Mouse (Mus musculus) spleen, postnatal 10 days (tissue): ENCODE data around the gene Nav2.
A peak's percentile ranks its signal among the peaks of the same experiment; 100 is the strongest.

Experiments
- DNase-seq, 2 experiments: peaks; one replicate each; pipeline ENCODE4 v3.0.0; 2021 to 2022; ENCODE audit warnings: low spot score in 2 of 2

Nav2 gene

DNA sequence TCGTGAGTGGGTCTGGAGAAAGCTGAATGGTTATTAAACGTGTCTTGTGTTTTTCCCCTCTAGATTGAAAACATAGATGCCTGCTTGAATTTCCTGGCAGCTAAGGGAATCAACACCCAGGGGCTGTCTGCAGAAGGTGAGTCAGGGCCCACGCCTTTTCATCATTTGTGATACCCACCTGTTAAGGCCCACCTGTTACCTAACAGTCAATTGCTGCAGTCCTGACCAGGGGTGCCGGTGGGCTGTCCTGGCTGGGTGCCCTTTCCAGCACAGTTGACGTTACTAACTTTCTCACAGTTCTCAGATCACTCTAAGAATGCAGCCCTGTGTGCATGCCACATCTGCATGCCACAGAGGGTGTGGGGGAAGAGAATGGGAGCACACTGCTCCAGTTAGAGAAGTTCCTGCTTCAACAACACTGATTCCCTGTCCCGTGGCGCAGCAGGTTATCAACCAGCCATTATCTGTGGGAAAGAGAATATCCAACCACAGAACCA is 489.6 kb downstream of the Nav2 start:
- DNase-seq: no peak

DNA sequence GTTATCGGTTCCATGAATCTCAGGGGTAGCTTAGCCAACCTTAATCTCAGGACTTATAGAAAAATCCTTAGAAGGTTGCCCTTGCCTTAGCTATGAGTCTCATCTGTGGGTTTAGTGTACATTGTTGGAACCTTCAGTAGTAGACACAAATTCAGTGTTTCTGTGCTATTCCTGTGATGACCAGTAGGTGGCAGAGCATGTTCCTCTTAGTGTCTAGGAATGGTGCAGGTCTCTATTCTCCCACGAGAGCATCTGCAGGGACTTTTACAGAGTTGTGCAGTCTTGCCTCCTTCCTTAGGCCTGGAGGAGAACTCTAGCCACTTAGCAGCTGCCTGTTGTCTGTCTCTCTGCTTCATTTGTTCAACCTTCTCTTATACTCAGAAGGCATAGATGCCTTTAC is 490.8 kb downstream of the Nav2 start:
- peak; percentile 23 to 50 for DNase-seq

DNA sequence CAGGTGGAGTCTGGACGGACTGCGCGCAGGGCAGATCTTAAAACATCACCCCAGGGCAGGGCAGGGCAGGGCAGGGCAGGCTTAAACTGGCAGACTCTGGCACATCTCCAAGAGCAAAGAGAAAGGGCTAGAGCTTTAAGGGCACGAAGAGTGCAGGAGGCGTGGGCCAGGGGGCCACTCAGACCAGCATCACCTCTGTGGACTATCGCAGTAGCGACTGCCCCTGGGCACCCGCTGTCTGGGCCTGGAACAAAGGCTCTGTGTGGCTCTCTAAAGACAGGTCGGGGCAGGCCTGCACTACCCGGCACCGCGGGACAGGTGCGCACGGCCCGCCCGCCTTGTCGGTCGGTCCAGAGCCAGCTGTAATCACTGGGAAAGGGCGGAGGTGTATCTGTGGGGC is 491.9 kb downstream of the Nav2 start:
- DNase-seq: no peak

DNA sequence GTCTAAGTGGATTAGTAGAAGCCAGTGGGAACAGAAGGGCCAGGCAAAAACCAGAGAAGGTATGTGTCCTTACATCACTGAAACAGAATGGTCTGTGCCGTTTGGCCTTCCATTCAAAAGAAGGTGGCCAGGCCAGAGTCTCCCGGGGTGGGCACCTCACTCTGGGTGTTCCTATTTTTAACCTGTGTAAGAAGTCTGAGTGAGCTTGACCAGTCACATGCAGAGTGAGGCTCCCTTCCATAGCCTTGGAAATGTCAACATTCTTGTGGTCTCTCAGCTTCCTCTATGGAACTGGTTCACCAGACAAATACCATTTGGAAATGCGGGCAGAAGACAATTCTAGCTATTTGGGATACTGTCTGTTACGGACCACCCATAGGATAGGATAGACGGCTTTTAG is 494.0 kb downstream of the Nav2 start:
- no peak for DNase-seq

DNA sequence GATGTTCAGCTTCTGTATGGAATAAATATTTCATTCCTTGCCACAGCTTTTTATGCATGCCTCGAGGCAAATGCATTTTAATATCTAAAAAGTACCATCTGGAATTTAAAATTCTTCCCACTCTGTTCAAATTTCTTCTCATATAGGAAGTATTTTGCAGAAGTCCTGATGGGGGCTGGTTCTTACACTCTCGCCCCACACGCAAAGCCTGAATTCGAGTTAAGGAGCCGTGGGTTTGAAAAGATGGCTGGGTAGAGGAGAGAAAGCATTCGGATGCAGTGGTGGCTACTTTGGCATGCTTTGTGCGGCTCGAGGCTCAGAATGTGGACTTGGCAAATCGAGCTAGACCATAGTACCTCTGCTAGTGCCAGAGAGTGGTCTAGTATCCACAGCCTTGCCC is 499.2 kb downstream of the Nav2 start:
- no peak for DNase-seq

DNA sequence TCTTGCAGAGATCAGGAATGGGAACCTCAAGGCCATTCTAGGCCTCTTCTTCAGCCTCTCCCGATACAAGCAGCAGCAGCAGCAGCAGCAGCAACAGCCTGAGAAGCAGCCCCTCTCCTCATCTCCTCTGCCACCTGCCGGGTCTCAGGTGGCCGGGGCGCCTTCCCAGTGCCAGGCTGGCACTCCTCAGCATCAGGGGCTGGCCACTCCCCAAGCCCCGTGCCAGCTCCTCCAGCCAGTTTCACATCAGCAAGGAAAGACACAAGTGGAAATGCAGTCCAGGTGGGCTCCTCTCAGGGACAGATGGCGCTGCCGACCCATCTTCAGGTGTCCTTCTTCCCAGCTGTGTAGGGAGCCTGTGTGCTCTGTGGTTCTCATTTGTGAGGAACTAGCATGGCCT is 500.1 kb downstream of the Nav2 start:
- no peak for DNase-seq

DNA sequence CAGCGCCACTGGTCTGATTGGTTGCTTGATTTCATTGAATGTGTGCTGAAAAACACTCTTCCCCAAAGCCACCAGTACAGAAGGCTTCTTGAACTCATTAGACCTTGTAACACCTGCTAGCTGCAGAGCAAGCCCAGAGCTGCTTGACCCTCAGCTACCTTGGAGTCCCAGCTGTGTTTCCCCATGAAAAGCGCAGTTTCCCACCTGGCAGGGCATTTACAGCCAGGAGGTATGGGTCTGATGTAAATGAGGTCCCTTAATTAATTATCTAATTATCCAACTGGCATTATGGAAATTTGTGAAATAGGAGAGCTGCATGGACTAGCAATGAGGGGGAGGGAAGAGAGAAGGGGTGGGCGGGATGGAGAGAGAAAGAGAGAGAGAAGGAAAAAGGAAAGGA is 500.7 kb downstream of the Nav2 start:
- DNase-seq: no peak

DNA sequence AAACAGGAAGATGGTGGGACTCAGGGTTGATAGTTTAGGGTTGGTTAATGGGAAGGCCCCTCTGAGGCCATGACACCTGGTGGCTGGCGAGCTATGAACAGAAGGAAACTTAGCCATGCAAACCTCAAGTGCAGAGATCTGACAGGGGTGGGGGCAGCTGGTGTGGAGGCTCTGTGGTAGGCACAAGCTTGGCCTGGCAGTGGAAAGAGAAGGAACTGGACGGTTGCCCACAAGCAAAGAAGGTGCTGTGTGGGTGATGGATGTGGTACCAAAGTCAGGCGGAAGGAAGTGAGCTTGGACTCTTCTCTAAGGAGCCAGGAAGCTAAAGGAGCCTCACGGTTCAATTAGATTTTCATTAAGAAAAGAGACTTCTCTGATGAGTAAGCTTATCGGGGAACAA is 501.7 kb downstream of the Nav2 start:
- DNase-seq: no peak

DNA sequence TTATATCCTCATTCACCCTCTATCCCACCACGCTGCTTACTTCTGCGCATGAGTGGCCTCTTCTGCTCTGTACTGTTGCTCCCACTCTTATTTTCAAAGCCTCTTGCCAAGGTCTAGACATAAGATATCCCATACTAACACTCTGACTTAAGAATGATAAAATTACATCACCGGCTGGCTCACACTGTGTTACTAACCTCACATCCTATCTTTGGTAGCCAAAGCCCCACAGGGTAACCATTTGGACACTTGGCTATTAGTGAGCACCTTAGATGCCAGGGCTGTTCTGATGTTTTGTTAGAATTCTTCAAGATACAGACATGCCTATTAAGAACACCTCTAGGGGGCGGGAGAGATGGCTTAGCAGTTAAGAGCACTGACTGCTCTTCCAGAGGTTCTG is 502.4 kb downstream of the Nav2 start:
- DNase-seq: no peak

DNA sequence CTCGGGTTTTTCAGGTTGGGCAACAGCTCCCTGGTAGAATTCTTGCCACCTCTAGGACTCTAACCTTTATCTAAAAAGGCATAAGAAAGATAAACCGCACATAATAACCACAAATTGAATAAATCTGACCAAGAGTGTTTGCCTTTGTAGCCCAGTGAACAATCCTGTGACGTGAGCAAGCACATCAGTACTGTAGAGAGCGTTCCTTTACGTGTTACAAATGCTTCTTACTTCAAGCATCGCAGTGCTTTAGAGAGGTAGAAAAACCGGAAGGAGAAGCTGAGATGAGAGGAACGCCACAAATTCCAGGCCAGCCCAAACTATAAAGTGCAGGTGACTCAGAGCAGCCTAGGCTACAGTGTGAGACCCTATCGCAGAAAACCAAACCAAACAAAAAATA is 503.3 kb downstream of the Nav2 start:
- no peak for DNase-seq

DNA sequence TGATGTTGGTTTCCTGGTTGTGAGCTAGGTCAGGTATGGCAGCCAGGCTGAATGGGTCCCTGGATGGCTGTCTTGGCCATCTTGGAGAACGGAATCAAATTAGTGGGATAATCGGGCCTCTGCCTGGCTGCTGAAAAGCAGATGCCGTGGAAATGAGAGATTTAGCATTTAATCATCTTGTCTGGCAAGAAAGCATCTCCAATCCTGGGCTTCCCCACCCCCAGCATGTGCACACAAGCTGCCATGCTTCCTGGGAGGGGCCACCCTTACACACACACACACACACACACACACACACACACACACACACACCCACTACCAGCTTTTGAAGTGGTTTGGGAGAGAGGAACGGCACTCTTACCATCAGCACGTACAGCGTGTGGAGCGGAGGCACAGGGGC is 506.6 kb downstream of the Nav2 start:
- no peak for DNase-seq

DNA sequence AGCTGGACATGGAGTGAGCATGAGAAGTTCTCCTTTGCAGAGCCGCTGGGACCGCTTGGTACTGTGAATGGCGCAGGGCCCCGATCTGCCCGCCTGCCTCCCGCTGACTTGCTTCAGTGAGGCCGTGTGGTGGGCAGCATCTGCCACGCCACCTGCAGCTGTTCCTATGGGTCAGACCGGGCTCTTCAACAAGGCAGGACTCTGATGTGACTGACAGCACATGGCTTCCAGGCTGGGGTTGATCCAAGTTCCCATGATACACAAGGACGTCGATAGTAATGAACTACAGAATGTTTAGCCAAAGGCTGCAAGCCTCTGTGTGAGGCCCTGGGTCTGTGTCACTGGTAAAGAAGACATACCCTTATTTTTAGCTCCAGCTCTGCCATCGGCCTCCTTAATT is 507.2 kb downstream of the Nav2 start:
- DNase-seq: no peak

DNA sequence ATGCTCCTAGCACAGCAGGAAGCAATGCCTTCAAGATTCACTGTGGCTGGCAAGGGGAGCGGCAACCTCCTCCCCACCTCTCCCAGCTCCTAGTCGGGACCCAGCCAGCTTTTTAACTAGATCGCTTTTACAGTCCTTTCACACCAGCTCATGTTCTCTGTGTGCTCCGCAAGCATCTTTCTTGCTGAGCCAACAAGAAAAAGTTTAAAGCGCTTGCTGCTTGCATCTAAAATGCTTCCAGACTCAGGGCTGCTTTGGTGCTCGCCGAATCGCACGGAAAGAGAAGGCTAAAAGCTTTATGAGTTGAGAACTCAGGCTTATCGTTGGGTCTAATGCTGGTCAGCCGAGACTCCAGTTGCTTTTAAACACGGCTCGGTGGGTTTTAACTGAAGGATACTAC is 510.3 kb downstream of the Nav2 start:
- DNase-seq: no peak

DNA sequence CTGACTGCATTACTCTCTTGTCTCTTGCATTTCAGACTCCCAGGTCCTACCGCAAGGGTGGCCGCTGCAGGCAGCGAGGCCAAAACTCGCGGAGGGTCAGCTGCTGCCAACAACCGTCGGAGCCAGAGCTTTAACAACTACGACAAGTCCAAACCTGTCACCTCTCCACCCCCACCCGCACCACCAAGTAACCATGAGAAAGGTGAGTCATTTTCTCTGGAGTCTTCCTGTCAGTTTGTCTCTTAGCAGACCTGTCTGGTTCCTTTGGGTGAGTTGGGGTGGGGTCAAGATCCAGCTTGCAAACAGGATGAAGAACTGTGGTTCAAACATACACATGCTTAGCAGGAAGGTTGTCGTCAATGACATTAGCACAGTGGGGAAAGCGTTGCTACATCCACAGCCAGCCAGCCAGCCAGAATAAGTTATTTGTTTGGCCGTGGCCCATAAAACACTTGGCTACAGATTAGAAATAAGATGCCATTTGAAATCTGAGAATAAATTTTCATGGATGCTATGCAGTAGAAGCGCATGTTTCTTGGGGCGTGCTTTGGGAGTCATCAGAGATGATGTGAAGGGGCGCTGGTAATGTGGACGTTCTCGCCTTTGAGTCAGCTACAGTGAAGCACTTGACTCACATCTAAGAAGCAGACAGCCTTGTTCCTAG is 511.8 kb downstream of the Nav2 start:
- no peak for DNase-seq

DNA sequence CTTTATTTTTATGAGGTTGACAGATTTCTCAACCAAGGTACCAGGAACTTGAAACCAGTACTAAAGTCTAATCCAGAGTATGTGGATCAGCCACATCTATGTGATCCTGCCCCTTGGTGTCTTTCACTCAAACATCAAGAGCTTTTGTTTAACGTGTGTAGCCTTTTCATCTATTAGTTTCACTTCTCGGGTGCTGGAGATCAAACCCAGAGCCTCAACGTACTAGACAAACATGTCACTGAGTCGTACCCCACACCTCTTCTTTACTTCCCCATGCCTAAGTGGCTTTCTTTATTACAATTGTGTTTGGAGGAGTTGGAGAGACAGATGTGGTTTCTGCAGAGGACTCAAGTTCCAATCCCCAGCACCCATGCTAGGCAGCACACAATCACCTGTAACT is 512.7 kb downstream of the Nav2 start:
- DNase-seq: no peak

DNA sequence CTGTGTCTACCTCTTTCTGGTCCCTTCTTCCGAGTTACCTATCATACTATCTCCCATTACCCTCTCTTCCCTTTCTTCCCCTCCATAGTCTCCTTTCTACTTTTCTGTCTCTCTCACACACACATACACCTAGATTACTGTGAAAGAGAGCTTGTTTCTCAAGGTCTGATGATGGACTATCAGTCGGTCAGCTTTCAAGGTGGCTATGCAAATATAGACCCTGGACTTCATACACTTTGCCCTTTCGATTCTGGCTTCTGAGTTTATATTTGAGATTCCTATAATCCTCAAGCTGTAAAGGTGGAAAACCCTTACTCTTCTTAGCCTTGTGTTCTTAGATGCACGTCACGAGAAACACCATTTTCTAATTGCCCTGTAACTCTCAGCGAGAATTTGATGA is 515.4 kb downstream of the Nav2 start:
- DNase-seq: no peak

DNA sequence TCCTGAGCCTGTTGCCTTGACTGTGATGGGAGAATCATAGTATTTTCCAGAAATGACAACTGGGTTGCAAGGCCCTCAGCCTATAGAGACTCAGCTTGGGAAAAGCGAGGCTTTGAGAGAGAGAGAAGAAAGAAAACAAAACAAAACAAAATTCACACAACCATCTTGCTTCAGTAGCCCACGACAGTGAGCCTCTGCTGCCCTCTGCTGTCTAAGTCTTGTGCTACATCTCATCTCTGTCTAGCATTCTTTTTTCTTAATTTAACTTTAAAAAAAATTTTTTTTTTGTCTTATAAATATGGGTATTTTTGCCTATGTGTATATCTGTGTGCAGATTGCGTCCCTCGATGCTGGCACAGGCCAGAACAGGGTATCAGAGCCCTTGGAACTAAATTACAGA is 517.5 kb downstream of the Nav2 start:
- peak; percentile 12 to 59 for DNase-seq

DNA sequence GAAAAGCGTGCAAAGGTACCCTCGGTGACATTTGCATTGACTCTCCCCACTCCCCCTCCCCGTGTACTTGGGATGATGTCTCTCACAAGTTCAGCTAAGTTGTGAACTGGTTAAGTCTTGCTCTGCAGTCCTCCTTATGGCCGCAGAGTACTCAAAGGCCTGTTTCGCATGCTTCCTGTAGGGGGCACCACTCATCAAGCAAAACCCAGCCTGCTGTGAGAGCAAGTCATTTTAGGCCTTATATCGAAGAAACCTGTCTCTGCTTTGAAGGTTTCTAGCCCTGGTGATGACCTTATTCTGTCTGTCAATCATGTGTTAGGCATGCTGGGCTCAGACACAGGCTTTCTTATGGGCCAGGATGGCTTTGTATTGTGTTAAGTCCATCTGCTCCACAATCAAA is 519.3 kb downstream of the Nav2 start:
- DNase-seq: peak in 1 of 2 experiments; percentile 22

DNA sequence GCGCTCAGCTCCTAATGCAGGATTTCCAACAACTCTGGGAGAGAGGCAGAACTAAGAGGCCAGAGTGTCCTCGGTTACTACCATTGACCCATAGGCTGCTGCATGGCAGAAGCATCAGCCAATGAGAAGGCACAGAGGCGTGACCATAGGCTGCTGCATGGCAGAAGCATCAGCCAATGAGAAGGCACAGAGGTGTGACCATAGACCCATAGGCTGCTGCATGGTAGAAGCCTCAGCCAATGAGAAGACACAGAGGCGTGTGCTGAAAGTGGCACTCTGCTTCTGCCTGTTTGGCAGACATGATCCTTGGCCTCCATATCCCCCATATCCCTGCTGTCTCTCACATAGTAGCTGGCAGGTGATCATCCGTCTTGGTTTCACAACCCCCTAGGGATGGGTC is 520.4 kb downstream of the Nav2 start:
- no peak for DNase-seq

DNA sequence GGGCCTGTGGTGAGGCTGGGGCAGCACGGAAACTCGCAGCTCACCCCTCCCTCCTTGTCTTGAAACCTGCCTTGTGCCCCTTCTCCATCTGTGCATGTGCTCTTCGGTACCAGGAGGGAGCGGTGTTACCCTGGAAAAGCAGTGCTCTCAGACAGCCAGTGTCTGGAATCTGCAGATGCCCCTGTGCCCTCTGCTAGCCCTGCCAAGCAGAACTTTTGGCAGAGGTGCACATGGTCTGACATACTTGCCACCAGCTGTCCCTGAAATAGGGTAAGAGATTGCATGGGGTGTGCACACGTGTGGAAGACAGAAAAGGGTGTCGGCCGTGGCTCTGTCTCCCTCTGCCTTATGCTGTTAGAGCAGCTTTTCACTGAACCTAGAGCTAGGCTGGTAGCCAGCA is 522.3 kb downstream of the Nav2 start:
- DNase-seq: no peak

DNA sequence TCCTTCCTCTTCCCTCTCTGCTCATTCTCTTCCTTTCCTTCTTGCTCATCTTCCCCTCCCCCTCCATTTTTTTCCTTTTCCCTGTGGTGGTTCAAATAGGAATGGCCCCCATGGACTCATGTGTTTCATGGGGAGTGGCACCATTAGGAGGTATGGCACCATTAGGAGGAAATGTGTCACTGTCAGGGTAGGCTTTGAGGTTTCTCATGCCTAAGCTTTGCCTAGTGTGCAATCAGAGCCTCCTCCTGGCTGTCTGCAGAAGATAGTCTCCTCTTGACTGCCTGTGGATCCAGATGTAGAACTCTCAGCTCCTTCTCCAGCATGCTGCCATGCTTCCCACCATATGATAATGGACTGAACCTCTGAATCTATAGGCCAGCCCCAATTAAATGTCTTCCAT is 525.4 kb downstream of the Nav2 start:
- DNase-seq: no peak

DNA sequence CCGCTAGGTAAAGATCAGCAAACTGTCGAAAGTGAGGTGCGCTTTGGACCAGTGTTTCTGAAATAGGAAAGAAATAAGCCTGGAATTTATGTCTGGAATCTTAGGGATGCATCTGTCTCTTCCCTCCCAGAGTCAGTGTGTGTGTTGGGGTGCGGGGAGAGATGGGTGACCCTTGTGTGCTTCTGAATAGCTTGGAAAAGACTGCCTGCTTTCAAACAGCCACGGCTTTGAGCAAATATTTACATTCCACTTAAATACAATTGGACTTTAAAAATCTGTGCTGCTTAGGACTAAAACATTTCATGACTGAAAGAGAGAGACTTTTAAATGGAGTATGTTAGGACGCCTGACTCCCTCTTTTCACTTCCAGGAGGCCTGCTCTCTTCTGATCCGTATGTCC is 528.0 kb downstream of the Nav2 start:
- DNase-seq: no peak

DNA sequence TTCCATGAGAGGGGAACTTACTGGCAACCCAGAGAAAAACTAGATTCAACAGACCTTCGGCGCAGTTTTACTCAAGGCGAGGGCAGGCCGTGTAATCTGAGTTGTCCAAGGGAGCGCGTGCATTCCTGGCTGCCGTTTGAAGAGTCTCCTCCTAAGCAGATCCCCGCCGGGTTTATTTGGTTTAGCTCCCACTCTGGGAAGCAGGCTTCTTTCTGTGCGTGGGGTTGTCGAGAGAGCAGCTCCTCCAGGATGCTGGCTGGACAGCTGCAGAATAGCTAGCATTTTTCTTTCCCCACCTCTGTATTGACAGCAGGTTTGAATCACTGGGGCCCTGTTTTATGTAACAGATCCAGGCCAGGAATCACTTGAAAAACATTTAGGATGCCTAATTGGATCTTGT is 529.4 kb downstream of the Nav2 start:
- DNase-seq: no peak

DNA sequence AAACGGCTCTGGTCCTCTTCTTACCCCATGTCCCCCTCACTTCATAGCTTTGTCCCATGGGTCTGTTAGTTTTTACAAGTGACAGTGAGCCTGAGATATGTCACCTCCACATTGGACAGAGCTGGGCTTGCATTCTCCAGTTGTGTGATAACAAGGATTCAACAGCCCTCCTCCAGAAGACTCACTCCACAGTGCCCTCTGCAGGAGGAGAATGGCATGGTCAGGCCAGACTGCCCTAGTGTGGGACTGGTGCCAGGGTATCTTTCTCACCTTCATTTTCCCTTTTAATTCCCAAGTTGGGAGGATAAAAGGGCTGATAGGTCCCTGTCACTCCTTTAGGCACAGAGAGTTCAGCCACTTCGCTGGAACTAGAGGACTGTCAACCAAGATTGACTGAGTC is 530.6 kb downstream of the Nav2 start:
- peak in 1 of 2 experiments; percentile 39 for DNase-seq
